Mouse (Mus musculus) midbrain, postnatal 0 days (tissue): ENCODE results near the gene Ferd3l. TPM values are rescaled to one million over a fixed set of nuclear protein-coding genes. Genes with fewer than 3 reads are reported as not detected.
A peak's percentile ranks its signal among the peaks of the same experiment; 100 is the strongest.

ENCODE experiments used
- ATAC-seq: fragments of 200-750 bp; cut with Nextera tagmentation; 2 replicates; pipeline ENCODE4 v1.8.0; 2017; ENCODE audit warnings: moderate number of reproducible peaks, mild to moderate bottlenecking, moderate TSS enrichment, moderate library complexity; ENCODE audit not compliant: low FRiP score
- DNase-seq: peaks from one replicate; pipeline ENCODE4 v3.0.0-alpha.2; 2015; ENCODE audit warnings: low spot score
- H3K27ac ChIP-seq: fragments of 300-500 bp; sonication (generic); 2 replicates; pipeline ENCODE4 v1.5.1; 2014; ENCODE audit warnings: low read depth, mild to moderate bottlenecking, low read length, mixed read lengths
- H3K27me3 ChIP-seq: fragments of 300-500 bp; sonication (generic); 2 replicates; pipeline ENCODE4 v1.6.1; 2014; ENCODE audit warnings: low read length, control low read depth, mixed read lengths; ENCODE audit not compliant: insufficient read depth
- H3K36me3 ChIP-seq: fragments of 300-500 bp; sonication (generic); 2 replicates; pipeline ENCODE4 v1.6.1; 2014; ENCODE audit warnings: low read length, control low read depth, mixed read lengths; ENCODE audit not compliant: insufficient read depth
- H3K4me1 ChIP-seq: fragments of 300-500 bp; sonication (generic); 2 replicates; pipeline ENCODE4 v1.6.1; 2014; ENCODE audit warnings: mild to moderate bottlenecking, control low read depth, antibody characterized with exemption, low read length, mixed read lengths; ENCODE audit not compliant: insufficient read depth
- H3K4me2 ChIP-seq: fragments of 300-500 bp; sonication (generic); 2 replicates; pipeline ENCODE4 v1.6.1; 2014; ENCODE audit warnings: low read depth, mild to moderate bottlenecking, low read length, mixed read lengths; ENCODE audit not compliant: poor library complexity, severe bottlenecking
- H3K4me3 ChIP-seq: fragments of 300-500 bp; sonication (generic); 2 replicates; pipeline ENCODE4 v1.5.1; 2014; ENCODE audit warnings: low read depth, mild to moderate bottlenecking, low read length, moderate library complexity
- H3K9ac ChIP-seq: fragments of 300-500 bp; sonication (generic); replicated peaks from 2 replicates; pipeline ENCODE4 v1.6.1; 2014; ENCODE audit warnings: mild to moderate bottlenecking, low read length, moderate library complexity, mixed read lengths; ENCODE audit not compliant: poor library complexity, severe bottlenecking
- H3K9me3 ChIP-seq: fragments of 300-500 bp; sonication (generic); 2 replicates; pipeline ENCODE4 v1.6.1; 2016; ENCODE audit warnings: low read length, control low read depth
- CTCF ChIP-seq: IDR thresholded peaks from 2 replicates; pipeline ENCODE4 v1.5.1; 2016; ENCODE audit warnings: antibody characterized with exemption, mild to moderate bottlenecking
- WGBS: fragments of 180-500 bp; shearing (Covaris S2); extraction: QIAGEN DNeasy Blood & Tissue Kit; methylation state at CpG from one replicate; pipeline ENCODE4 v1.1.7; 2014; 5-methylcytosine and 5-hydroxymethylcytosine counted together
- polyA plus RNA-seq: library from polyadenylated mRNA; unstranded; fragments of >200 nt; fragmentation: Nextera tagmentation; extraction: Ambion mirVana; gene quantifications from 2 replicates; pipeline ENCODE4 v1.2.1, GENCODE M21; 2015
- total RNA-seq: library from RNA; depleted of rRNA; stranded (reverse); fragments of >200 nt; gene quantifications from 2 replicates; pipeline ENCODE4 v1.2.3, GENCODE M21; 2014

The Ferd3l gene
- total and polyA plus RNA-seq, 2 experiments from 2014 or later, result 0.53 to 1.5 TPM

GRCm38 (mm10) chr12:33963671-33964369 lies 35.6 kb downstream of the Ferd3l start:
- Histone ChIP-seq H3K9me3 (no peaks in the 10 kb centered on the region), H3K27me3 (peaks cover 57% of the 10 kb centered on the region), H3K4me2 (no peak overlapping the region), H3K9ac (no peak overlapping the region), H3K27ac (no peak overlapping the region), H3K4me1 (no peaks in the 10 kb centered on the region), H3K36me3 (no peaks in the 10 kb centered on the region), H3K4me3 (no peak overlapping the region)
- DNase-seq (no peak), ATAC-seq (no peak)
- 5% methylated on average over 15 of the region's 15 CpGs for WGBS
- no peak for TF ChIP-seq CTCF

DNA sequence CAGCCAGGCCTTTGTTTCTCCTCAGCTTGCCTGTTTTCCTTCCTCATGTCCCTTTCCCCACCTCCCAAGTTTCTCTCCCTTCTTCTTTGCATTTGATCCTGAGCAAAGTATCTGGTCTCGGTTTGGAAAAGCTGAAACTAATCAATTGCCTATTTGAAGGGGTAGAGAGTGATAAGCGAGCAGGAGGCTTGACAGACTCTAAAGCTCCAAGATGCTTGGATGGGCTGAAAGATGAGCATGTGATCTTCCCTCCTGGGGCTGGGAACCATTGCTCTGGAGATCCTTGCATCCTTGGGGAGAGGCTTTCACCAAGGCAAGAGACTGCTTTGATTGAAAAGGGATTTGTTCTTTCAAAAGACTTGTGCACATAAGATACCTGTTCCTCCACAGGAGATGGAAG lies 36.2 kb downstream of the Ferd3l start:
- DNase-seq (no peak), ATAC-seq (no peak)
- TF ChIP-seq CTCF, result no peak
- no peak overlapping the region for H3K9ac ChIP-seq
- H3K4me2 ChIP-seq, result no peak overlapping the region
- no peaks in the 10 kb centered on the region for H3K36me3 ChIP-seq
- no peak overlapping the region for H3K4me3 ChIP-seq
- peaks cover 53% of the 10 kb centered on the region for H3K27me3 ChIP-seq
- WGBS, result 17% methylated on average over 2 of the region's 2 CpGs
- no peak overlapping the region for H3K27ac ChIP-seq
- H3K9me3 ChIP-seq, result no peaks in the 10 kb centered on the region
- H3K4me1 ChIP-seq, result no peaks in the 10 kb centered on the region

- Histone ChIP-seq H3K9me3 (no peaks in the 10 kb centered on the region), H3K36me3 (no peaks in the 10 kb centered on the region), H3K4me2 (no peak overlapping the region), H3K9ac (no peak overlapping the region), H3K4me1 (no peaks in the 10 kb centered on the region), H3K27ac (no peak overlapping the region), H3K27me3 (peaks cover 54% of the 10 kb centered on the region), H3K4me3 (no peak overlapping the region)
- 6% methylated on average over 5 of the region's 5 CpGs for WGBS
- ATAC-seq (no peak), DNase-seq (no peak)
- TF ChIP-seq CTCF, result no peak
Observed at GRCm38 (mm10) chr12:33965661-33966360, 37.6 kb downstream of the Ferd3l start.

DNA sequence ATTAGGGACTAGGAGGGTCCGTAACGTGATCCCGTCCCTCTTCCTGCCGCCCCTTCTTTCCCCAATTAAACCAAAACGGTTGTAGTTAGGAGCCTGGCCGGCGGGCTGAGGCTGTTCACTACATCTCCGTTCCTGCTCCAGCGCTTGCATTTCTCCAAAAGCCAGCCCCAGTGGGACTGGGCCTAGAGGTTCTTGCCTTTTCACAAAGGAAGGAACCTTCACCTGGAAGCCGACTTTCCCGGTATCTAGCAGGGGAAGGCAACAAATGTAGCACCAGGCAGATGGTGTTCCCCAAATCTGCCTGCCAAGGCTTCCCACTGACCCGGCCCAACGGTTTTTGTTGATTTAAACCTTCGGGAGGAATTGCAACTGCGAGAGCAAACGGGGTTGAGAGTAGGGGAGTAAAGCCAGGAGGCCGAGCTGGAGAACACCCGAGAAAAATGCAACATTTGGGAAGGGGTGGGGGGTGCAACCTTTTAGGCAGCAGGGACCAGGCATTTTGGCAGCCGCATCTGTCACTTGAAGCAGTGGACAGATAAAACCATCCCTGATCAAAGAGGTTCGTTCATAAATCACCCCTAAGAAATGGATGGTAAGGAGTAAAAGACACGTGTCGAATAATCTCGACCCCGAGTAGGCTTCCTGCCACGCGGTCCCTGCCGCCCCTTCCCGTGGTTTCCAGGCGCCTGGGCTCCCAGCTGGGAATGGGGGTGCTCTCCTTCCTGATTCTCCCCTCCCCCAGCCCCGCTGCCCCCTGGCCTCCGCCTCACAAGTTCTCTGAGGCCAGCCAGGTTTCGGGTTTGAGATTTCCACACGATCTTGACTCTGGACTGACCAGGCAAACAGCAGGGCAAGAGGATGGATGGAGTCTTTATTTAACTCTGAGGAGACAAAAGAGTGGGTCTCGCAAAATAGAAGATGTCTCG lies 38.5 kb downstream of the Ferd3l start:
- peaks cover 55% of the 10 kb centered on the region for H3K27me3 ChIP-seq
- H3K4me1 ChIP-seq, result no peaks in the 10 kb centered on the region
- no peak for TF ChIP-seq CTCF
- DNase-seq, result no peak
- peak overlapping the region; percentile 30 for H3K4me2 ChIP-seq
- H3K27ac ChIP-seq, result no peak overlapping the region
- H3K4me3 ChIP-seq, result no peak overlapping the region
- H3K9me3 ChIP-seq, result no peaks in the 10 kb centered on the region
- no peaks in the 10 kb centered on the region for H3K36me3 ChIP-seq
- no peak overlapping the region for H3K9ac ChIP-seq
- 0 out of 2 replicates have a peak, but pooled peaks have one; percentile 57 for ATAC-seq
- WGBS, result 1% methylated on average over 35 of the region's 35 CpGs

- peak overlapping the region; percentile 30 for H3K4me2 ChIP-seq
- H3K4me1 ChIP-seq, result no peaks in the 10 kb centered on the region
- H3K27ac ChIP-seq, result no peak overlapping the region
- H3K27me3 ChIP-seq, result peaks cover 50% of the 10 kb centered on the region
- no peak overlapping the region for H3K4me3 ChIP-seq
- no peaks in the 10 kb centered on the region for H3K36me3 ChIP-seq
- peak; percentile 29; the same call in 1 of the 2 replicates for ATAC-seq
- WGBS, result 2% methylated on average over 21 of the region's 21 CpGs
- no peak for TF ChIP-seq CTCF
- DNase-seq, result no peak
- no peak overlapping the region for H3K9ac ChIP-seq
- H3K9me3 ChIP-seq, result no peaks in the 10 kb centered on the region
Observed at GRCm38 (mm10) chr12:33967514-33967913, 39.3 kb downstream of the Ferd3l start.
